Mouse (Mus musculus): ENCODE results near the gene Ctc1.

Ctc1 gene

DNA sequence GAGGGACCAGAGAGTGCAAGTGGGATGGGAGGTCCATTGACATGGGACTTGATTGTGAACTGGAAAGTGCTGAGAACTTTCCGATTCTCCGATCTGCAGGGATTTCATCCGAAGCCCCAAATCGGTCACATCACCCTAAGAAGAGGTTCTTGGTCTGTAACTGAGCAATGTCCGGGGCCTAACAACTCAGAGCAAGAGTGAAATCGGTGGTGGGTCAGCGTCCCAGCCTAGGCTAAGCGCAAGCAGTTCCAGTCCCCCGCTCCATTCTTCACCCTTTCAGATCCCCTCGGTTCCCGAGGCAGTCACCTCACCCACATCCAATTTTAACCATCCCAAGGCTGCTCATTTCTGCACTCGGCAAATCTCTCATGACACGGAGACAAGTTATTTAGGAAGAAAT is 54.4 kb downstream of the Ctc1 start:
- in situ Hi-C loops (cut with MboI) = no loop called here

DNA sequence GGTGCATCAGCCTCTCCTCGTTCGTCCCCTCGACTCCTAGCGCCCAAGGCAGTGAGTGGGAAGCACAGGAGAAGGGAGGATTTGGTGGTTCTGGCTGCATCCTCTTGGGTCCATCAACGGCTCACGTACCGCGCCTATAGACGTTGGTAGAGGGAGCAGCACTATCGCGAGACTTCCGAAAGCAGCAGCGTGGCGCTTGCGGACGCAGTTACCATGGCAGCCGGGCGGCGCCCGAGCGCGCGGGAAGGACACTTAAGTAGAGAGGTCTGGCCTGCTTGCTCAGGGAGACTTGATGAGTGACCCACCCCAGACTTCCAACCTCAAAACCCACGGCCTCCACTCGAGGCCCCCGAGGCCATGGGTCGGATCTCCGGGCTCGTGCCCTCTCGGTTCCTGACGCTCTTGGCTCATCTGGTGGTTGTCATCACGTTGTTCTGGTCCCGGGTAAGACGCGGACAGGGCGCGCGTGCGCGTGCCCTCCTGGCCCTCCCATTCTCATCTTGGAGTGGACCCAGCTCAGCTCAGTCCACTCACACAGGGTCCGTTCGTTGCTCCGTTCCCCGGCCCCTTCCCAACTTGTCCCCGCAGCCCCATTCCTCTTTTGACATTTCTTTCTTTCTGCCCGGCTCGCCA is 55.0 kb downstream of the Ctc1 start, which contains the start of gene Tmem107:
Gene Tmem107 (plus strand): TSS at position 217 of the 633 bp plus-strand sequence.
- in situ Hi-C loops (cut with MboI) = no loop called here

DNA sequence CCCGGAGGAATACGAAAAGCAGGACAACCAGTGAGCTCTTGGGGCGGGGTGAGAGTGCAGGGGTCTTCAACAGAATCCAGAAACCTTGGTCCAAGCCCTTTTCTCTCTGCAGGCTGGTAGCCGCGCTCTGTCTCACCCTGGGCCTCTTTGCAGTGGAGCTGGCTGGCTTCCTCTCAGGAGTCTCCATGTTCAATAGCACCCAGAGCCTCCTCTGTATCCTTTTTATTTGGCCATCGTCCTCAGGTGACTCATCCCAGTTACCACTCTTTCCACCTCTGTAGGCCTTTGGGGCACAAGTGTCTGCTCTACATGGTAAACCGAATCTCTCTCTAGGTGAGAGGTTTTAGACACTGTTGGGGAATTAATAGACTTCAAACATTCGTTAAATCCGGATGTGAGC is 55.6 kb downstream of the Ctc1 start:
- in situ Hi-C loops (cut with MboI) = no loop called here

DNA sequence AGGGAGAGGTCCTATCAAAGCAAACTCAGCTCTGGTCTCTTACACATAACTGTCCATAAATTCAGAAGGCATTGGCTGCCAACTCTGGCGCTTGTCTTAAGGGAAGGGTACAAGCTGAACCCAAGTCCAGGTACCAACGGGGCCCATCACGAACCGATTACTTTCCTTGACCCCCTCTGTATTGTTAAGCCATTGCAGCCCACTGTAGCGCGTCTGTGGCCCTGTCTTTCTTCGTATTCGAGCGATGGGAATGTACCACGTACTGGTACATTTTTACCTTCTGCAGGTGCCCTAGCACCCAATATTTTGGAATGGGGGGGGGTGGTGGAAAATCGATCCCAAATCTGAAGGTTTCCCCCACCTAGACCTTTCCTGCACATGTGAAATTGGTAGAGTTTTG is 56.5 kb downstream of the Ctc1 start:
- in situ Hi-C loops (cut with MboI) = no loop called here

DNA sequence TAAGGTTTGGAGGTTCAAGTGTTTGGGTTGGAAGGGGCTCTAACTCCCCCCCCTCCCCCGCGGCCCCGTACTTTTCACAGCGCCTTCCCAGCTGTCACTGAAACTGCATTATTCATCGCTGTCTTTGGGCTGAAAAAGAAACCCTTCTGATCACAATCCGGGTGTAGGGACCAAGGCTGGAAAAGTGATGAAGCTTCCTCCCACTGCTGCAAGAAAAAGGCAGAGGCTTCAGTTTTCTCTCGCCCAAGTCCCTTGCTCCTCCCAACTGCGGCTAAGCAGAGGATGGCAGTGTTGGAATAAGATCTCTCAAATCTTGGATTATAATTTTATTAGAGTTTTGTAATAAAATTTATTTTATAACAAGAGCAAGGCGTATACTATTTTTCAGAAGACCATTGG is 57.0 kb downstream of the Ctc1 start:
- in situ Hi-C loops (cut with MboI) = no loop called here

DNA sequence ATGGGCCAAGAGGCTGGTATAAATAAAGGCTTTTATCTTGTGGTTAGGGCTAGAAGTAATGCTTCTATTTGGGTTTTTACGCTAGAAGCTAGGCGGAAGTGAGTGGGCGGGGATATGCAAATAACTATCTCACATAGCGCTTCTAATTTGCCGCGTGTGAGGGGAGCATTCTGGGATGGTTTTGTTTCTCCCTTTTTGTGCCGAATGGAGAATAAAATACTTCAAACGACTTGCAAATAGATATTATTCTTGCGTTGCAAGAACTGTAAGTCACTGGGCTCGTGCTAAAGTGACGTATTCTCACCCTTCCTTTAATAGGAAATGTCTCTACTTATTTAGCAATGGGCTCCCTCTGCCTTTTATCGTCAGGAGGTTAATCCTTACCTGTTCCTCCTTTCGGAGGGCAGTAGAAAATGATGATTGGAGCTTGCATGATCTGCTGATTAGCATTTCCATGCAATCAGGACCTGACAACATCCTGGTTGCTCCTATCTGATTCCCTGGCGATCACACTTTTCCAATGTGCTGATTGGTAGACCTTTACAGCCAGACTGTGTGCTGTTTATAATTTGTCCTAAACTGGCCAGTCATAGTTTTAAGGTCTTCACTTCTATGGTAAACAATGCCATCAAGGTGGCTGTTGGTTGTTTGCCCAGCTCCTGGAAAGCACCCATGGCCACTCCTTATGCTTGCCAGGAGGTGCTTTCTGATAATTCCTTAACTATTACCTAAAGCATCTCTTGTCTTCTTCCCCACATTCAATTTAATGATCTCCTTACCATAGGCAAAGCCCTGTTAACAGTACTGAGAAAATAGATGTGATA is 57.6 kb downstream of the Ctc1 start:
- in situ Hi-C loops (cut with MboI) = no loop called here

DNA sequence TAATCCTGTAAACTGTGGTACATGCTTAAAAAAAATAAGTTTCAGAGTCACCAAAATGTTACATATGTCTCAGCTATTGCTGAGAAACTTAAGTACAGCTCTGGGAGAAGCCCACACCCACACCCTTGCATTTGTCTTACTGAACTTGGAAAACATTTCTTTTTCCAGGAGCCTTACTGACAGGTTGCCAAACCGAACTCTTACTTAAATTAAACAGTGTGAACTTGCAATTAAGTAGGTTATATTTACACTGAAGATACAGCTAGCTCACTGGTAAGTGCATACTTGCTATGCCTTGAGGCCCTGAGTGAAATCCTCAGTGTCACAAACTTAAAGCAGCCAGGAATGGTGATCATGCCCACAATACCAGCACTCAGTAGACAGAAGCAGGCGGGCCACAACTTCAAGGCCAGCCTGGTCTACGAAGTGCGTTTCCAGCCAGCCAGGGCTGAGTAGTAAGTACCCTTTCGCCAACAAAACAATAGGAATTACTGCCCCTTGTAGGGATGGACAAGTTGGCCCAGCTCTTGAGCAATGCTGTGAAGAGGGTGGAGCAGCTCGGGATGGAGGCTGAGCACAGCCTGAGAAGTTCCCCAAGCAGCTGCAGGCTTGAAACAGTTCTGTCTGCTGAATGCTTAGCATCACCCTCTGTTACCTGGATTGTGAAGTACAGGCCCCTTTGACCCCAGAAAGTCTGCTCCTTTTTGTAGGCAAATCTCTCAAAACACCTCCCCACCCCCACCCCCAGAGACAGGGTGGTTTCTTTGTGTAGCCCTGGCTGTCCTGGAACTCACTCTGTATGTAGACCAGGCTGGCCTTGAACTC is 58.5 kb downstream of the Ctc1 start:
- in situ Hi-C loops (cut with MboI) = no loop called here

DNA sequence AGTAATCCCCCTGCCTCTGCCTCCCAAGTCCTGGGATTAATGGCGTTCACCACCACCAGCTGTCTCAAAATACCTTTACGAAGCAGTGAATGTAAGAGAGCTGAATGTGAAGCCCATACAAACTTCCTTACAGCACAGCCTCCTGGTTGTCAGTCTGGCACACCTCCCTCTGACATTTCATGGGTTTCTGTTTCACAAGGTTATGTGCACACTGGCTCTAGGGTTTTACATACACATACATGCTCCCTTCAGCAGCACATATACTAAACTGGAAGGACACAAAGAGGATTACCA is 59.0 kb downstream of the Ctc1 start:
- in situ Hi-C loops (cut with MboI) = no loop called here

DNA sequence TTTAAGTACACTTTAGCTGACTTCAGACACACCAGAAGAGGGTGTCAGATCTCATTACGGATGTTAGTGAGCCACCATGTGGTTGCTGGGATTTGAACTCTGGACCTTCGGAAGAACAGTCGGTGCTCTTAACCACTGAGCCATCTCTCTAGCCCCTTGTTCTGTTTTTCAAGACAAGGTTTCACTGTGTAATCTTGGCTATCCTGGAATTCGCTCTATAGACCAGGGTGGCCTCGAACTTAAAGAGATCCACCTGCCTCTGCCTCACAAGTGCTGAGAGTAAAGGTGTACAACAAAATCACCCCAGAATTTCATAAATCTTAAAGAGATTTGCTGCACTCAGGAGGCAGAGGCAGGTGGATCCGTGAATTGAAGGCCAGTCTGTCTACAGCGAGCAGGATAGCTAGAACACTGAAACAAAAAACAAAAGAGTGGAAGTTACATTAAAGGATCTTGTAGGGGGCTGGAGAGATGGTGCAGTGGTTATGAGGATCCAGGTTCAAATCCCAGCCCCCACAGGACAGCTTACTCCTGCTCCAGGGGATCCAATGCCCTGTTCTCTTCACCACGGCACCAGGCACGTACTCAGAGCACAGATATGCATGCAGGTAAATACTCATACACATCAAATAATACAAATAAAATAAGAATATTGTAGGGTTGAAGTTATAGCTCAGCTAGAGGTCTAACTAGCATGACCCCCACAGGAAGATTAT is 60.2 kb downstream of the Ctc1 start:
- in situ Hi-C loops (cut with MboI) = no loop called here

DNA sequence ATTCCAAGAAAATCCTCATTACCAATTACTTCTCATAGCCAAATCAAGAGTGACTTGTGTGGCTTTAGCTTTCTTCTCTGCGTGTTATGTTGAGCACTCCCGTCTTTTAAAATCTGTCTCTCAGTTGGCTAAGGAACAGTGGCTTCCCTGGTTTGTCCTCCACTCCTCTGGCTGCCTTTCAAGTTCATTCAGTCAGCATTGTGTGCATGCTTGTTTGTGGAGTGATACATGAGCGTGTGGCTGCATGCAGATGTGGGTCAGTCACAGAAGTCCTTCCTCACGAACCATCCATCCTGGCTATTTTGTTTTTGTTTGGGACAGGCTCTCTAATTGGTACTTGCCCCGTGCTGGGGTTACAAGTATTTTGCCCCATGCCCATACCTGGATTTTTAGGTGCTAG is 60.9 kb downstream of the Ctc1 start:
- in situ Hi-C loops (cut with MboI) = no loop called here

DNA sequence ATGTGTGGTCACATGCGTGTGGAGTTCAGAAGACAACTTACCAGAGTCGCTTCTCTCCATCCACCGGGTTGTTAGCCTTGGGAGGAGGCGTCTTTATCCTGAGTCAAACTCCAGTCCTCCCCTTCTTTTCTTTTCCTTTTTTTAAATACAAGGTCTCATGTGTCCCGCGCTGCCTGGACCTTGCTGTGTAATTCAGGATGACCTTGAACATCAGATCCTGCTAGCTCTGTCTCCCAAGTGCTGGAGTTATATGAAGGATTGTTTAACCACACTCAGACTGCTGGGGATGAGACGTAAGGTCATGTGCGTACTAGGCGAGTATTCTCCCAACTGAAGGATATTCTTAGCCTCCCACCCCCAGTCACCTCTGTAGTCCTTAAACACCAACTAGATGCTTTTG is 61.6 kb downstream of the Ctc1 start:
- in situ Hi-C loops (cut with MboI) = no loop called here

DNA sequence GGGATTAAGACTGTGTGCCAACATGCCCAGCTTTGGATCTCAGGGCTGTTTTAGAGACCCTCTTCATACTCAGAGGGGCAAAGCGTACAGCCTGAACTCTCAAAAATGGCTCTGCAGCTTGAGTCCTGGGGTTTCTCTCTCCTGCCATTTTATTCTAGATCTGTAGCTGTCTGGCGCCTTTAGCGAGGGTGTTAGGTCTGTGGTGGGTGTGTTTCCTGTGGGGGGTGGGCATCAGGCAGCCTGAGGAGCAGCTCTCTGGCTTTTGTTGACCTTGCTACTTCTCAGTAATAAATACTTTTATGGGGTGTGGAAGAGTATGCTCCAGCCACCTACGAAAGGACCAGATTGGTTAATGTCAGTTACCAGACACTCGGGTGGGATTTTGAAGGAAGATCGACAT is 62.3 kb downstream of the Ctc1 start:
- in situ Hi-C loops (cut with MboI) = no loop called here

DNA sequence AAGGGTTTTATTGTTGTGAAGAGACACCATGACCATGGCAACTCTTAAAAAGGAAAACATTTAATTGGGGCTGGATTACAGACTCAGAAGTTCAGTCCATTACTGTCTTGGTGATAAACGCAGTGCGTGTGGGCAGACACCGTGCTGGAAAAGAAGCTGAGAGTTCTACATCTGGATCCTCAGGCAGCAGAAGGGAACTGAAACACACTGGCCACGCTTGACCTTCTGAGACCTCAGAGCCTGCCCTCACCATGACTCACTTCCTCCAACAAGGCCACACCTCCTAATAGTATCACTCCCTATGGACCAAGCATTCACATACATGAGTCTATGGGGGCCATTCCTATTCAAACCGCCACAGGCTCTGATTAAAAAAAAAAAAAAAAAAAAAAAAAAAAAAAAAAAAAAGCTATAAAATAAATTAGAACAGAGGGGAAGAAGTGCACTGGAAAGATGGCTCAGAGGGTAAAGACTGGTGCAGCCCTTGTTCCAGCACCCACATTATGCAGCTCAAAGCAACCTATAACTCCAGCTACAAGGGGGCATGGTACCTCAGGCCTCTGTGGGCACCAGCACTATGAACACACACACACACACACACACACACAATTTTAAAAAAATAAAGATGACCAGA is 63.2 kb downstream of the Ctc1 start:
- in situ Hi-C loops (cut with MboI) = no loop called here

DNA sequence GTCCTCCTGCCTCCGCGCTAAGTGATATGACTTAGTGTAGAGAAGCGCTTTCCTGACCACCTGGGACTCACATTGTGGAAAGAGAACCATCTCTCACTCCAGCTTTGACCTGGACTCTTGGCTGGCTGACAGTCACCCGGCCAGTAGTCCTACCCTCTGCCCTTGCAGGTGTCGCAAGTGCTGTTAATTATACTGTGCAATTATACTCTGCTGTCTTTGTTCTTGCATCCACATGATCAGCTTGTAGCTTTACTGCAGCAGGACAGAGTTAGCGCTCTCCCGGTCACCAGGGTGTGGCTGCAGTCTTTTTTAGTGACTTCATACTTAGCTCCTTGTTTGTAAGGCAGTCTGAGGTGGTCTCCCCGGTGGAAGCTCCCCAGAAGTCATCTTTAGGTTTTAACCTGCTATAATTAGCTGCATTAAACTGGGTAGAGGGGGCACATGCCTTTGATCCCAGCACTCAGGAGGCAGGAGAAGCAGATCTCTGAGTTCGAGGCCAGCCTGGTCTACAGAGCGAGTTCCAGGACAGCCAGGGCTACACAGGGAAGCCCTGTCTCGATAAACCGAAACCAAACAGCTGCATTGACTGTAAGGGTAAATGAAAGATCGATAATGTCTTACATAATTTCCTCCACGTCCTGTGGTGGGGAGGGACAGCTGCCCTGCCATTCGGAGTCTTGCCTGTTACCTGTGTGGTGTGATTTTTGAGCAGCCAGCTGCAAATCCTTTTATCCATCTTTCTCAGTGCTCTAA is 64.6 kb downstream of the Ctc1 start:
- in situ Hi-C loops (cut with MboI) = no loop called here

DNA sequence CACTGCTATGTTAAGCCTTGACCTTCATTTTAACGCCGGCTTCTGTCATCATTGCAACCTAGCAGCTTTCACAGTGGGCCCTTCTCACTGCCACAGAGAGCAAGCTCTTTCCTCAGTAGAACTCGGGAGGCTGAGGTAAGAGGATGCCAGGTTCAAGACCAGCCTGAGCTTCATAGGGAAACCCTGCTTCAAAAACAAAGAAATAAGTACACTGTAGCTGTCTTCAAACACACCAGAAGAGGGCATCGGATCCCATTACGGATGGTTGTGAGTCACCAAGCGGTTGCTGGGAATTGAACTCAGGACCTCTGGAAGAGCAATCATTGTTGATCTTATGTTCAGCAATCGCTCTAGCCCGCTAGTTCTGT is 65.1 kb downstream of the Ctc1 start:
- in situ Hi-C loops (cut with MboI) = no loop called here

DNA sequence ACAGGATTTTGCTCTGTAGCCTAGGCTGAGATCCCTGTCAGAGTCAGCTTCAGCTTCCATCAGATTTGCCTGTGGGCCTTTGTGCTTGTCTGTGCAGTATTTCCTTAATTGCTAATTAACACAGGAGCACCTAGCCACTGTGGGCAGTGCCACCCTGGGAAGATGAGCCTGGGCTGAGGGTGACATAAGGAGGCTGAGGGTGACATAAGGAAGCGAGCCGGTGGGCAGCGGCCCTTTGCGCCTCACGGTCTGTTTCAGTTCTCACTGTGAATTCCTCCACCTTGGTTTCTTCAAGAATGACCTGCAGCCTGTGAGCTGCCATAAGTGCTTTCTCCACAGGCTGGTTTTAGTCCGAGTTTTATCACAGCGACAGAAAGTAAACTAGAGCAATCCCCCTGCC is 65.9 kb downstream of the Ctc1 start:
- in situ Hi-C loops (cut with MboI) = no loop called here

DNA sequence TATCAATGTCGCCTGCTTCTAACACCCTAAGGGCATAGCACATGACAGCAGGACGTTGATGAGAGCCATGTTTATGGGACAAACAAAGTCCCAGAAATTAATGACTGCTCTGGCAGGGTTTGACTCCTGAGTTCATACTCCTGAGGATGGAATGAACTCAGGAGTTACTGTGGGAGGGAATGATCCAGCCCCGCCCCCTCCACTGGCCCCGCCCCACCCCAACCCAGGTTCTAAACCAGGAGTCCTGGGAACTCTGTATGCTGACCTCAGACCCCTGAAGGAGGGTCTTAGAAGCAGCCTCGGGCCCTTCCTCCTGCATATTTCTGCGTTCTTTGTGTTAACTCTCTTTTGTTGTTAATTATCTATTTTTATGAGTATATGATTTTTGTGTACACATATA is 69.9 kb downstream of the Ctc1 start:
- in situ Hi-C loops (cut with MboI) = no loop called here

All from mature B cell (primary cell).